Mouse (Mus musculus) ES-E14 (cell line): ENCODE data around the gene Hdac9. TPM values are rescaled to one million over a fixed set of nuclear protein-coding genes. Genes with fewer than 3 reads are reported as not detected.

Experiments used
- DNase-seq: peaks from one replicate; pipeline ENCODE4 v3.0.0-alpha.2; 2013; ENCODE audit warnings: low read depth, low spot score
- H3K27ac ChIP-seq: 2 replicates; pipeline ENCODE4 v1.5.1; 2012; ENCODE audit warnings: low read depth, mild to moderate bottlenecking, low read length, moderate library complexity, mixed read lengths; ENCODE audit not compliant: poor library complexity, insufficient read depth, severe bottlenecking
- H3K36me3 ChIP-seq: 2 replicates; pipeline ENCODE4 v1.6.1; 2012; ENCODE audit warnings: mild to moderate bottlenecking, low read length, moderate library complexity, mixed read lengths; ENCODE audit not compliant: control insufficient read depth, poor library complexity, insufficient read depth, severe bottlenecking
- H3K4me1 ChIP-seq, 2 experiments: fragments of 150-350 bp in 1 of 2; sonication (generic) in 1 of 2; 2 replicates each; pipeline ENCODE4 v1.6.1; 2012; ENCODE audit warnings: low read length in 2 of 2, mild to moderate bottlenecking in 1 of 2, mixed read lengths in 1 of 2; ENCODE audit not compliant: control insufficient read depth in 2 of 2, insufficient read depth in 2 of 2, poor library complexity in 1 of 2
- H3K4me3 ChIP-seq, 2 experiments: fragments of 150-350 bp in 1 of 2; sonication (generic) in 1 of 2; 2 replicates each; pipeline ENCODE4 v1.5.1; 2012; ENCODE audit warnings: low read length in 2 of 2, low read depth in 1 of 2, mild to moderate bottlenecking in 1 of 2, mixed read lengths in 1 of 2; ENCODE audit not compliant: insufficient read depth in 1 of 2, poor library complexity in 1 of 2, severe bottlenecking in 1 of 2
- H3K9ac ChIP-seq: 2 replicates; pipeline ENCODE4 v1.6.1; 2012; ENCODE audit warnings: low read depth, mild to moderate bottlenecking, low read length, mixed read lengths; ENCODE audit not compliant: poor library complexity, insufficient read depth, severe bottlenecking
- H3K9me3 ChIP-seq: fragments of 150-350 bp; sonication (generic); 2 replicates; pipeline ENCODE4 v1.6.1; 2012; ENCODE audit warnings: low read depth, mild to moderate bottlenecking, low read length; ENCODE audit not compliant: control insufficient read depth, insufficient read depth
- CHD2 ChIP-seq: IDR thresholded peaks from 2 replicates; pipeline ENCODE4 v1.6.1; 2014; ENCODE audit warnings: mild to moderate bottlenecking, low read depth, low read length, inconsistent platforms
- HCFC1 ChIP-seq: IDR thresholded peaks from 2 replicates; pipeline ENCODE4 v1.6.1; 2012; ENCODE audit warnings: low read length, inconsistent platforms, borderline replicate concordance; ENCODE audit not compliant: insufficient read depth
- MAFK ChIP-seq: IDR thresholded peaks from 2 replicates; pipeline ENCODE4 v1.6.1; 2014; ENCODE audit warnings: mild to moderate bottlenecking, low read depth, low read length, inconsistent platforms; ENCODE audit not compliant: insufficient read depth
- ZC3H11A ChIP-seq: IDR thresholded peaks from 2 replicates; pipeline ENCODE4 v1.6.1; 2012; ENCODE audit warnings: low read depth, mild to moderate bottlenecking, inconsistent platforms, low read length, borderline replicate concordance
- ZNF384 ChIP-seq: IDR thresholded peaks from 2 replicates; pipeline ENCODE4 v1.6.1; 2012; ENCODE audit warnings: low read depth, low read length, inconsistent platforms
- in situ Hi-C, 2 experiments: fragments of 600-800 bp; cut with MboI; formaldehyde crosslinking; loops; one replicate each; pipeline ENCODE4 v1.15.1; 2025; ENCODE audit warnings: low sequenced_read_pairs in 2 of 2, inconsistent platforms in 1 of 2; ENCODE audit not compliant: unreplicated experiment in 2 of 2
- total RNA-seq: library from RNA; depleted of rRNA; stranded (reverse); fragments of 300-350 nt; gene quantifications from 2 replicates; pipeline ENCODE4 v1.2.3, GENCODE M21; 2012

Gene Hdac9
- total RNA-seq, 1 experiment: 0.58 TPM

GRCm38 (mm10) chr12:34653615-34654014 lies 263.3 kb downstream of the Hdac9 start:
- Histone ChIP-seq H3K27ac (no peak overlapping the region), H3K4me3 (no peak overlapping the region)
- TF ChIP-seq MAFK: no peak
- TF ChIP-seq ZC3H11A: no peak
- no peak for TF ChIP-seq ZNF384
- no peak for TF ChIP-seq CHD2
- no peak for TF ChIP-seq HCFC1

GRCm38 (mm10) chr12:34648753-34649152 lies 268.1 kb downstream of the Hdac9 start:
- TF ChIP-seq HCFC1: no peak
- TF ChIP-seq MAFK: peak; percentile 89
- no peak for DNase-seq
- in situ Hi-C loops: no loop called here
- H3K9me3 ChIP-seq: no peaks in the 10 kb centered on the region
- no peaks in the 10 kb centered on the region for H3K4me1 ChIP-seq
- H3K36me3 ChIP-seq: no peaks in the 10 kb centered on the region
- no peak overlapping the region for H3K4me3 ChIP-seq
- no peak overlapping the region for H3K27ac ChIP-seq
- H3K9ac ChIP-seq: no peak overlapping the region

More at GRCm38 (mm10) chr12:34653615-34654014, 263.3 kb downstream of the Hdac9 start:
- Histone ChIP-seq H3K9ac (no peak overlapping the region), H3K9me3 (no peaks in the 10 kb centered on the region), H3K4me1 (no peaks in the 10 kb centered on the region), H3K36me3 (no peaks in the 10 kb centered on the region)
- in situ Hi-C loops: loop anchor here (25.0 kb wide), 1 partner anchor 534 kb away; no protein-coding TSS in a partner anchor
- no peak for DNase-seq

GRCm38 (mm10) chr12:34641705-34642259 lies 275.1 kb downstream of the Hdac9 start:
- H3K9me3 ChIP-seq: no peaks in the 10 kb centered on the region
- no peak overlapping the region for H3K9ac ChIP-seq
- H3K27ac ChIP-seq: no peak overlapping the region
- in situ Hi-C loops: no loop called here
- H3K4me3 ChIP-seq: no peak overlapping the region
- no peak for DNase-seq
- H3K4me1 ChIP-seq: no peaks in the 10 kb centered on the region
- no peaks in the 10 kb centered on the region for H3K36me3 ChIP-seq
- TF ChIP-seq HCFC1 (no peak), CHD2 (no peak), ZC3H11A (no peak), MAFK (no peak), ZNF384 (no peak)

- H3K4me3 ChIP-seq: no peak overlapping the region
- TF ChIP-seq HCFC1: no peak
- no peak for TF ChIP-seq CHD2
- no peak for TF ChIP-seq ZC3H11A
- no peak for TF ChIP-seq MAFK
- TF ChIP-seq ZNF384: no peak
- no peak overlapping the region for H3K27ac ChIP-seq
- no peaks in the 10 kb centered on the region for H3K36me3 ChIP-seq
- no peaks in the 10 kb centered on the region for H3K4me1 ChIP-seq
- no peak overlapping the region for H3K9ac ChIP-seq
- no peak for DNase-seq
- no peaks in the 10 kb centered on the region for H3K9me3 ChIP-seq
- in situ Hi-C loops: no loop called here
Observed at GRCm38 (mm10) chr12:34637238-34638124, 279.4 kb downstream of the Hdac9 start.
